Mouse (Mus musculus): ENCODE results near the gene Slc4a4.
A peak's percentile ranks its signal among the peaks of the same experiment; 100 is the strongest.

Slc4a4 gene

GRCm38 (mm10) chr5:88999793-89000192 lies 113.2 kb downstream of the Slc4a4 start:
- no peak for DNase-seq (ENCODE audit: low spot score in 2 of 2)

- DNase-seq (ENCODE audit: low spot score in 2 of 2) = no peak
Measured at GRCm38 (mm10) chr5:89000598-89000997, 114.0 kb downstream of the Slc4a4 start.

GRCm38 (mm10) chr5:89010116-89010515 lies 123.5 kb downstream of the Slc4a4 start:
- DNase-seq (ENCODE audit: low spot score in 2 of 2) = no peak

DNA sequence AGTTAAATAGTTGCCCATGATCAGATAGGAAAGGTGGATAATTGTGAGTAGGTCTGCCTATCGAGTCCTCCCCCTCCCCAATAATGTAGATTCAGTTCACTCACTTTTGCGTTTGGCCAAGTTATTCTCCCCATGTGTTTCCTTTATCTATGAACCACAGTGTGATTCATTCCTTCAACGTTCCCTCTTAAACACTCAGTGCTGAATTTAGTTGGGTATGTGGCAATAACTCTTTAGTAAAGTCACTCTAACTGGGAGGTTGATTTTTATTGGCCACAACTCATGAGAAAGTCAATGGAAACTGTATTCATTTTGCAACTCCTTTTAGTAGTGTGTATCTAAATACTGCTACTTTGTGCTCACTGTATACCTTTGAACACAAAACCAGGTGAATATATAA lies 125.8 kb downstream of the Slc4a4 start:
- DNase-seq (ENCODE audit: low spot score in 2 of 2) = no peak

- no peak for DNase-seq (ENCODE audit: low spot score in 2 of 2)
Measured at GRCm38 (mm10) chr5:89014782-89015181, 128.2 kb downstream of the Slc4a4 start.

DNA sequence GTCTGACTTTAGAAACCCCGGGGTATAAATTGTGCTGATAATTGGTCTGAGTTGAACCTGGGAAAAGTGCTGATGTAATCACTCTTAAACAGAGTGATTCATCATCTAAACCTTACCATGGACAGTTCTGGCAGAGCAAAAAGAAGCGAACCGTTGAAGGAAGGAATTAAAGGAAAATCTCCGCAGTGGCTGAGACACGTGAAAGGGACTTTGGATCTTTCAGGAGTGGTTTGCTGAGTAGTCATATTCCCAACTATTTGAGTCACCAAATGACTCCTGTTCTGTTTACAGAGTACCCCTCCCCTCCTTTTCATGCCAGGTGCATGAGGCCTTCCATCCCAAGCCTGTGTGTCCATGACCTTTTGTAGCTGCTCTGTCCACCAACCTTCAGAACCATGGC lies 129.3 kb downstream of the Slc4a4 start:
- no peak for DNase-seq (ENCODE audit: low spot score in 2 of 2)

- DNase-seq (ENCODE audit: low spot score in 2 of 2) = no peak
Measured at GRCm38 (mm10) chr5:89018537-89018936, 131.9 kb downstream of the Slc4a4 start.

- DNase-seq (ENCODE audit: low spot score in 2 of 2) = no peak
Measured at GRCm38 (mm10) chr5:89024413-89024812, 137.8 kb downstream of the Slc4a4 start.

DNA sequence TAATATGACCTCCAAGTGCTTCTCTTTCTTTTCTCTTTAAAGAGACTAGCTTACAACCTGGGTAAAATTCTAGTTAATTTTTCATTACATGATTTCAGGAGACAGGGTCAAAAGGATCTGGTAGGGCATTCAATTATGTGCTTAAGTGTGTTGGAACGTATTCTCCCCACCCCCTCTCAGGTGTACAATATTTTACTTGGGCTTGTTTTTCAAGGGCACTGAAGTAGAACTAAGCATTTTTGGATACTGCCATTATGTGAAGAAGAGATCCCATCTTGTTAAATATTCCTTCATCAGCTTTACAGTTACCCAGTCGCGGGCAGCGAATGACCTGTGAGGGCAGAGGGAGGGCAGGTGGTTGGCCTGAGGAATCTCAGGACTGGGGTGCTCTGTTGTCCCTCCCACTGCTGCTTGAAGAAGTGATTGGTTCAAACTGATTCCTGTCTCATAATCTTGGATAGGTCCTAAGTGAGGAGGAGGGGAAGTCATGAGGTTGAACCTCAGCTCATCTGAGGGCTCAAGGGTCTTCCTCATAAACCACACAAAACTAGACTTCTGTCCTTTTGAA lies 141.0 kb downstream of the Slc4a4 start:
- no peak for DNase-seq (ENCODE audit: low spot score in 2 of 2)

DNA sequence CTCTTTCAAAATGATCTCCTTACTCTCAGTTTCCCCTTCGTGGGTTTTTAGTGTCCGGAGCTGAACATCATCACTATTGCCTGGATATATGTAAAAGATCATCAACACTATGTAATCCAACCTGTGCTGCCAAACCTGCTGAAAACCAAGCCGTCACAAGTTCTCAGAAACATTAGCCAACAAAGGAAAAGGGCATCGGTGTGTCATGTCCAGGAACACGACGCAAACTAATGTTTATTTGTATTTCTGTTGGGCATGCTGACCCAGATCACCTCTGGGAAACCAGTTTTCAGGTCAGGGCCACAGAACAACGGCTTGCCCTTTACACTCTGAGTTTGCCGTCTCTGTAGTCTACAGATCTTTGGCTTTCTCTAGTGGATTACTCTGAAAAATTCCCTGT lies 146.0 kb downstream of the Slc4a4 start:
- DNase-seq (ENCODE audit: low spot score in 2 of 2) = no peak

GRCm38 (mm10) chr5:89033256-89033655 lies 146.6 kb downstream of the Slc4a4 start:
- DNase-seq (ENCODE audit: low spot score in 2 of 2) = no peak

- DNase-seq (ENCODE audit: low spot score in 2 of 2) = no peak
Measured at GRCm38 (mm10) chr5:89036147-89036546, 149.5 kb downstream of the Slc4a4 start.

DNA sequence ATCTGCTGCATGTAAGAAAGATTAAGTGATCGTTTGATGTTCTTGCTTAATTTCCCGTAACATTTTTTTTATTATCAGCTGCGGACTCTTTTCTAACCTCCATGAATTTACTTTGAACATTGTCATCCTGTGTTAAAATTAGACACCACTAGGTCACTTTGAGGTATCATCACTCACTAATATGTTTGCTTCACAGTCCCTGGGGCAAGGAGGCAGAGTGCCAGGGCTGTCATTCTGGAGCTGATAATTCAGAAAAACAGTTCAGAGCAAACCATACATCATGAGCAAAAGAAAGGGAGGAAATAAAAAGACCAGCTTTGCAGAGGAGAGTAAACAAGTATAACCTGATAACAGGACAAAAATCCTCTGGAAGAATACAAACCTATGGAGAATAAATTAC lies 154.2 kb downstream of the Slc4a4 start:
- no peak for DNase-seq (ENCODE audit: low spot score in 2 of 2)

DNA sequence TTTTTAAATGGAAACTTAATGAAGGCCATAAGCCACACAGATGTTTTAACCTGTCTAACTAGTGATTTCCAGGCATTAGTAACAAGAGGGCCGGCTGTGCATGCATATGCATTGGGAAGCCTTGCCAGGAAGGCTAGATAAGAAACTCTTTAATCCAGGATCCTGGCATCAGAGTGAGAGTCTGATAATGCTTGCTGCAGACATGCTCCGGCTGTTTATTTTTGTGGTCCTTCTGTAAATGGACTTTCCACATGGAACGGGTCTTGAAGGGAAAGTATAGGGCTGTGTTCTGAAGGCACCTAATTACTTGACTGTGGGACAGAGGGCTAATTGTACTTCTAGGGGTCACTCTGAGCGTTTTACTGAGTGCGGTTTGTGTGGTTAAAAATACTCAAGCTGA lies 157.2 kb downstream of the Slc4a4 start:
- no peak for DNase-seq (ENCODE audit: low spot score in 2 of 2)

DNA sequence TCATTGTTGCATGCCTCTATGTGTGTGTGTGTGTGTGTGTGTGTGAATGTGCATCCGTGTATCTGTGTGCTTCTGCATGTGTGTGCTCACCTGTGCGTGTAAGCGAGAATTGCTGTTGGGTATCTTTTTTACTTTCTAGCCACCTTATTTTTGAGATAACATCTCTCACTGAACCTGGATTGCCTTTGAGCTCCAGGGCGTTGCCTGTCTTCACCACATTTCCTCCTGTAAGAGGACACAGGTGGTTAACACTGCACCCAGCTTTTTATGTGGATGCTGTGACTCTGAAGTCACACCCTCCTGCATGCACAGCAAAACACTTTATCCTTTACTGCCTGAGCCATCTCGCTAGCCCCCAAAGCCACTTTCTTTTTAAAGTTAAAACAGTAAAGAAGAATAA lies 158.2 kb downstream of the Slc4a4 start:
- DNase-seq (ENCODE audit: low spot score in 2 of 2) = peak in 1 of 2 experiments; percentile 13

DNA sequence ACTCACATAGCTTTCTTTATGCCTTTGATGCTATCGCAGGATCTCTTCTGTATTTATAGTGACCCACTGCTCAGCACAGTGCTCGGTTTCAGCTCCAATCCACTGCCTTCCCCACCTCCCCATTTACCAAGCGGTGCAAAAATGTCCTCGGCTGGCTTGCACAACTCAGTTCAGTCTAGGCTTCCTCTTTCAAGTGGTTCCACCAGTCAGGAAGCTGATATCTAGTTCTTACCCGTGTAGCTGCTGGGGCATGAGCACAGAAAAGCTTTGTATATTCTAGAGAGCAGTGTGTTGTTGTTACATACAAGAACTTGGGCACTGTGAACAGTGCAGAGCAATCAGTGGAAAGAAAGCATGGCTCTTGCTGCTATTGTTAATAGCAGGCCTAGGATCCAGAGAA lies 165.0 kb downstream of the Slc4a4 start:
- DNase-seq (ENCODE audit: low spot score in 2 of 2) = no peak

DNA sequence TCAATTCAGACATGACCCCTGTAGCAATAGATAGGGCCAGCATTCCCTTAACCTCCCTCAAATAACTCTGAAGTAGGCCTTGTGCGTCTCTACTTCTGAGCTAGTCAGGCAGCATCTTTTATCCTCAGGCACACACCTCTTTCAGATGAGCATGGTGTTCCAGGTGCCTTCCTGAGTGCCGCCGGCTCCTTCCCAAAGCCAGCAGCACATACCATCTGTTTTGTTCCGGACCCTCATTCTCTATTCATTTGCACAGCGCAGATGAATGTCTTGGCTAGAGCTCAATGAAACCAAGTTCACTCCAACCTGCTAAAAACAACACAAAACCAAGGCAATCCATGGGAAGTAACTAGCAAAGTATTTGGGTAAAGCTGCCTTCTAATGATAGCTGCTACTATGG lies 165.6 kb downstream of the Slc4a4 start:
- no peak for DNase-seq (ENCODE audit: low spot score in 2 of 2)

DNA sequence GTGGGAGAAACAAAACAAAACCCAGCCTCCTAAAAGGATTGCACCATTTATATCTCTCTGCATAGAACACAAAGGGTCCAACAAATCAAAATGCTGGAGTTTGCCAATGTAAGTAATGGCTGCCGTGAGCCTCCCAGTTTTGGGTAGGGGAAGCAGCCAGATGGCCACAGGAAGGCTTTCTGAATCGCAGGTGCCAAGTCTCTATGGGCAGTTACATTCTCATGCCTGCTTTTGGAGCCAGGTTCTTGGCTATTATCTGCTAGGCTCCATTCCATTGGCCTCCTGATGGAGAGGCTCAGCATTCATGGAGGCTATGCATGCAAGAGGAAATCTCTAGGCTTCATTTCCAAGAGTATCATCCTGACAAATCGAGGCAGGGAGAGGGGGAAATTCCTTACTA lies 169.0 kb downstream of the Slc4a4 start:
- DNase-seq (ENCODE audit: low spot score in 2 of 2) = no peak

GRCm38 (mm10) chr5:89056370-89056769 lies 169.8 kb downstream of the Slc4a4 start:
- DNase-seq (ENCODE audit: low spot score in 2 of 2) = no peak

- DNase-seq (ENCODE audit: low spot score in 2 of 2) = no peak
Measured at GRCm38 (mm10) chr5:89061097-89061496, 174.5 kb downstream of the Slc4a4 start.

GRCm38 (mm10) chr5:89062286-89062685 lies 175.7 kb downstream of the Slc4a4 start:
- no peak for DNase-seq (ENCODE audit: low spot score in 2 of 2)

GRCm38 (mm10) chr5:89067111-89067510 lies 180.5 kb downstream of the Slc4a4 start:
- DNase-seq (ENCODE audit: low spot score in 2 of 2) = no peak

DNA sequence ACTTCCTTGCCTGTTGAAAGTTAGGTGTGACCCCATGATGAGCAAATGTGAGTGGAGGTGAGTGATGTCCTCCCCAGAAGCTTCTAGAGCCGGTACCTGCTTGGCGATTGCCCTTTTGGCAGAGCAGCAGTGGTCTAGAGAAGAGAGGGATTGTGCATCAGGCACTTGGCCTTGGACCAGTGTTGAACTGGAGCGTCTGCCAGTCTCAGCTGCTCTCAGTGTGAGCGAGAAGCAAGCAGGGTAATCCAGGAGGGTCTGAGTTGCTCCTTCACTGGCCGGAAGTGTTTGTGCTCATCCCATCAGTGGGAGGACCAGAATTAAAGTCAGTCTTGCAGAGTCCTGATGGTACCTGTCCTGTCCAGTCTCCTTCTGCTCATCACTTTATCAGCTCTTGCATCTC lies 181.5 kb downstream of the Slc4a4 start:
- DNase-seq (ENCODE audit: low spot score in 2 of 2) = no peak

GRCm38 (mm10) chr5:89070051-89070450 lies 183.4 kb downstream of the Slc4a4 start:
- no peak for DNase-seq (ENCODE audit: low spot score in 2 of 2)
